Mouse (Mus musculus) layer of hippocampus, postnatal 25 days (tissue): Measurements from ENCODE around the gene Marc2. TPM values are rescaled to one million over a fixed set of nuclear protein-coding genes. Genes with fewer than 3 reads are reported as not detected.

Experiments used
- DNase-seq, 2 experiments: peaks; one replicate each; pipeline ENCODE4 v3.0.0; 2022; ENCODE audit warnings: mixed read lengths in 2 of 2, low spot score in 1 of 2; ENCODE audit errors: extremely low spot score in 1 of 2
- total RNA-seq, 2 experiments: library from RNA; stranded (reverse); gene quantifications; 2 replicates each; pipeline ENCODE4 v1.2.3; 2021

Marc2 gene
- 100 to 1,000 TPM; 107 to 112 TPM for total RNA-seq

GRCm38 (mm10) chr1:184846092-184846750 lies at the start of gene Marc2:
TSS of gene Marc2 (minus strand) at chr1:184846451.
- no peak for DNase-seq

GRCm38 (mm10) chr1:184891998-184892397 lies 45.7 kb upstream of the Marc2 start:
- no peak for DNase-seq

- no peak for DNase-seq
Measured at GRCm38 (mm10) chr1:184889454-184889853, 43.2 kb upstream of the Marc2 start.

- DNase-seq: no peak
Measured at GRCm38 (mm10) chr1:184886160-184886559, 39.9 kb upstream of the Marc2 start.

- no peak for DNase-seq
Measured at GRCm38 (mm10) chr1:184882281-184883268, 36.3 kb upstream of the Marc2 start, which contains the start of gene C130074G19Rik. TSS of gene C130074G19Rik (minus strand) at chr1:184883218.

GRCm38 (mm10) chr1:184881861-184882260 lies 35.6 kb upstream of the Marc2 start:
- no peak for DNase-seq

GRCm38 (mm10) chr1:184881211-184881610 lies 35.0 kb upstream of the Marc2 start:
- no peak for DNase-seq

- no peak for DNase-seq
Measured at GRCm38 (mm10) chr1:184878860-184879259, 32.6 kb upstream of the Marc2 start.

GRCm38 (mm10) chr1:184877306-184877705 lies 31.1 kb upstream of the Marc2 start:
- no peak for DNase-seq

- no peak for DNase-seq
Measured at GRCm38 (mm10) chr1:184873910-184874309, 27.7 kb upstream of the Marc2 start.

- DNase-seq: no peak
Measured at GRCm38 (mm10) chr1:184872069-184872819, 26.0 kb upstream of the Marc2 start.

- no peak for DNase-seq
Measured at GRCm38 (mm10) chr1:184871506-184871905, 25.3 kb upstream of the Marc2 start.

GRCm38 (mm10) chr1:184870646-184871385 lies 24.6 kb upstream of the Marc2 start:
- no peak for DNase-seq

- no peak for DNase-seq
Measured at GRCm38 (mm10) chr1:184869939-184870565, 23.8 kb upstream of the Marc2 start.

- no peak for DNase-seq
Measured at GRCm38 (mm10) chr1:184867640-184868120, 21.4 kb upstream of the Marc2 start.

- no peak for DNase-seq
Measured at GRCm38 (mm10) chr1:184864381-184864801, 18.1 kb upstream of the Marc2 start.

GRCm38 (mm10) chr1:184862636-184863035 lies 16.4 kb upstream of the Marc2 start:
- no peak for DNase-seq

- no peak for DNase-seq
Measured at GRCm38 (mm10) chr1:184861551-184861950, 15.3 kb upstream of the Marc2 start.

- DNase-seq: no peak
Measured at GRCm38 (mm10) chr1:184860276-184860675, 14.0 kb upstream of the Marc2 start.
